Mouse (Mus musculus) intestine, embryonic 16.5 days (tissue): ENCODE measurements around the gene Nr6a1. TPM values are rescaled to one million over a fixed set of nuclear protein-coding genes. Genes with fewer than 3 reads are reported as not detected.

Experiments
- ATAC-seq: fragments of 200-750 bp; cut with Nextera tagmentation; 2 replicates; pipeline ENCODE4 v1.8.0; 2017; ENCODE audit warnings: moderate TSS enrichment, moderate library complexity
- H3K27ac ChIP-seq: fragments of 300-500 bp; sonication (generic); 2 replicates; pipeline ENCODE4 v1.5.1; 2014; ENCODE audit warnings: mild to moderate bottlenecking, low read length
- H3K27me3 ChIP-seq: fragments of 300-500 bp; sonication (generic); replicated peaks from 2 replicates; pipeline ENCODE4 v1.6.1; 2014; ENCODE audit warnings: low read length, control low read depth, mixed read lengths; ENCODE audit not compliant: control insufficient read depth, insufficient read depth
- H3K36me3 ChIP-seq: fragments of 300-500 bp; sonication (generic); 2 replicates; pipeline ENCODE4 v1.6.1; 2014; ENCODE audit warnings: low read length, control low read depth; ENCODE audit not compliant: control insufficient read depth, insufficient read depth
- H3K4me1 ChIP-seq: fragments of 300-500 bp; sonication (generic); 2 replicates; pipeline ENCODE4 v1.6.1; 2014; ENCODE audit warnings: low read length, control low read depth, mixed read lengths; ENCODE audit not compliant: control insufficient read depth, insufficient read depth
- H3K4me2 ChIP-seq: fragments of 300-500 bp; sonication (generic); 2 replicates; pipeline ENCODE4 v1.6.1; 2014; ENCODE audit warnings: low read depth, low read length, control low read depth
- H3K4me3 ChIP-seq: fragments of 300-500 bp; sonication (generic); 2 replicates; pipeline ENCODE4 v1.5.1; 2014; ENCODE audit warnings: mild to moderate bottlenecking, low read length
- H3K9ac ChIP-seq: fragments of 300-500 bp; sonication (generic); 2 replicates; pipeline ENCODE4 v1.6.1; 2014; ENCODE audit warnings: low read depth, low read length
- H3K9me3 ChIP-seq: fragments of 300-500 bp; sonication (generic); 2 replicates; pipeline ENCODE4 v1.6.1; 2016; ENCODE audit warnings: low read length, control low read depth; ENCODE audit not compliant: control insufficient read depth
- WGBS: fragments of 180-500 bp; shearing (Covaris S2); extraction: QIAGEN DNeasy Blood & Tissue Kit; methylation state at CpG from one replicate; pipeline ENCODE4 v1.1.7; 2014; 5-methylcytosine and 5-hydroxymethylcytosine counted together
- polyA plus RNA-seq: library from polyadenylated mRNA; unstranded; fragments of >200 nt; fragmentation: Nextera tagmentation; extraction: Ambion mirVana; gene quantifications from 2 replicates; pipeline ENCODE4 v1.2.1, GENCODE M21; 2015

The Nr6a1 gene
- polyA plus RNA-seq, 1 experiment from 2014 or later = 1.7 TPM

- Histone ChIP-seq H3K4me1 (peaks cover 11% of the 10 kb centered on the region), H3K36me3 (no peaks in the 10 kb centered on the region), H3K4me3 (no peak overlapping the region), H3K9me3 (no peaks in the 10 kb centered on the region), H3K27me3 (peaks cover 60% of the 10 kb centered on the region), H3K4me2 (no peak overlapping the region), H3K27ac (no peak overlapping the region), H3K9ac (no peak overlapping the region)
- WGBS = 40% methylated on average over 6 of the region's 6 CpGs
- ATAC-seq = no peak
These were observed 220.8 kb downstream of the Nr6a1 start for GRCm38 (mm10) chr2:38706661-38707060.

GRCm38 (mm10) chr2:38705036-38705435 is 222.5 kb downstream of the Nr6a1 start:
- ATAC-seq = no peak
- Histone ChIP-seq H3K4me3 (no peak overlapping the region), H3K36me3 (no peaks in the 10 kb centered on the region), H3K9me3 (no peaks in the 10 kb centered on the region), H3K4me2 (no peak overlapping the region), H3K4me1 (no peaks in the 10 kb centered on the region), H3K9ac (no peak overlapping the region), H3K27ac (no peak overlapping the region), H3K27me3 (peaks cover 45% of the 10 kb centered on the region)
- 52% methylated on average over 4 of the region's 4 CpGs for WGBS

- Histone ChIP-seq H3K4me1 (no peaks in the 10 kb centered on the region), H3K4me2 (no peak overlapping the region), H3K9me3 (no peaks in the 10 kb centered on the region), H3K36me3 (no peaks in the 10 kb centered on the region), H3K27ac (no peak overlapping the region), H3K4me3 (no peak overlapping the region), H3K27me3 (peaks cover 38% of the 10 kb centered on the region), H3K9ac (no peak overlapping the region)
- no peak for ATAC-seq
- WGBS = 73% methylated on average over 9 of the region's 9 CpGs
These were observed 223.2 kb downstream of the Nr6a1 start for GRCm38 (mm10) chr2:38704336-38704735.

- Histone ChIP-seq H3K27ac (no peak overlapping the region), H3K9ac (no peak overlapping the region), H3K27me3 (peaks cover 8% of the 10 kb centered on the region; the same call in 1 of the 2 replicates), H3K4me3 (no peak overlapping the region), H3K4me1 (no peaks in the 10 kb centered on the region), H3K4me2 (no peak overlapping the region), H3K36me3 (no peaks in the 10 kb centered on the region), H3K9me3 (no peaks in the 10 kb centered on the region)
- WGBS = 72% methylated on average over 5 of the region's 5 CpGs
- no peak for ATAC-seq
These were observed 227.3 kb downstream of the Nr6a1 start for GRCm38 (mm10) chr2:38700177-38700576.

- Histone ChIP-seq H3K9me3 (no peaks in the 10 kb centered on the region), H3K4me2 (no peak overlapping the region), H3K36me3 (no peaks in the 10 kb centered on the region), H3K9ac (no peak overlapping the region), H3K27ac (no peak overlapping the region), H3K27me3 (peaks cover 3% of the 10 kb centered on the region; the same call in 1 of the 2 replicates), H3K4me1 (no peaks in the 10 kb centered on the region), H3K4me3 (no peak overlapping the region)
- ATAC-seq = no peak
- 82% methylated on average over 5 of the region's 5 CpGs for WGBS
These were observed 228.9 kb downstream of the Nr6a1 start for GRCm38 (mm10) chr2:38698623-38699022.

- Histone ChIP-seq H3K36me3 (no peaks in the 10 kb centered on the region), H3K9ac (no peak overlapping the region), H3K4me1 (no peaks in the 10 kb centered on the region), H3K9me3 (no peaks in the 10 kb centered on the region), H3K27me3 (peaks cover 3% of the 10 kb centered on the region; the same call in 1 of the 2 replicates), H3K4me2 (no peak overlapping the region), H3K4me3 (no peak overlapping the region), H3K27ac (no peak overlapping the region)
- no peak for ATAC-seq
- 60% methylated on average over 27 of the region's 27 CpGs for WGBS
These were observed 230.1 kb downstream of the Nr6a1 start for GRCm38 (mm10) chr2:38697128-38698120.

GRCm38 (mm10) chr2:38695770-38696169 is 231.7 kb downstream of the Nr6a1 start:
- Histone ChIP-seq H3K4me1 (no peaks in the 10 kb centered on the region), H3K27me3 (peaks cover 6% of the 10 kb centered on the region; the same call in 1 of the 2 replicates), H3K27ac (no peak overlapping the region), H3K9ac (no peak overlapping the region), H3K4me3 (no peak overlapping the region), H3K36me3 (no peaks in the 10 kb centered on the region), H3K4me2 (no peak overlapping the region), H3K9me3 (no peaks in the 10 kb centered on the region)
- 64% methylated on average over 9 of the region's 9 CpGs for WGBS
- ATAC-seq = no peak

GRCm38 (mm10) chr2:38691542-38691941 is 235.9 kb downstream of the Nr6a1 start:
- Histone ChIP-seq H3K27ac (no peak overlapping the region), H3K9ac (no peak overlapping the region), H3K36me3 (no peaks in the 10 kb centered on the region), H3K4me2 (no peak overlapping the region), H3K9me3 (no peaks in the 10 kb centered on the region), H3K4me3 (no peak overlapping the region), H3K27me3 (peaks cover 3% of the 10 kb centered on the region; the same call in 1 of the 2 replicates), H3K4me1 (no peaks in the 10 kb centered on the region)
- WGBS = 16% methylated on average over 8 of the region's 8 CpGs
- no peak for ATAC-seq

- Histone ChIP-seq H3K27ac (no peak overlapping the region), H3K4me3 (no peak overlapping the region), H3K4me2 (no peak overlapping the region), H3K4me1 (no peaks in the 10 kb centered on the region), H3K9me3 (no peaks in the 10 kb centered on the region), H3K9ac (no peak overlapping the region), H3K36me3 (no peaks in the 10 kb centered on the region), H3K27me3 (peaks cover 3% of the 10 kb centered on the region; the same call in 1 of the 2 replicates)
- ATAC-seq = no peak
- WGBS = 71% methylated on average over 1 of the region's 1 CpGs
These were observed 237.6 kb downstream of the Nr6a1 start for GRCm38 (mm10) chr2:38689881-38690280.
